Mouse (Mus musculus) ovary, postnatal 36 days (tissue): ENCODE measurements around the gene 4933434E20Rik.

Source experiments
- DNase-seq: peaks from one replicate; pipeline ENCODE4 v3.0.0; 2022; ENCODE audit warnings: low spot score, mixed read lengths

The 4933434E20Rik gene

DNA sequence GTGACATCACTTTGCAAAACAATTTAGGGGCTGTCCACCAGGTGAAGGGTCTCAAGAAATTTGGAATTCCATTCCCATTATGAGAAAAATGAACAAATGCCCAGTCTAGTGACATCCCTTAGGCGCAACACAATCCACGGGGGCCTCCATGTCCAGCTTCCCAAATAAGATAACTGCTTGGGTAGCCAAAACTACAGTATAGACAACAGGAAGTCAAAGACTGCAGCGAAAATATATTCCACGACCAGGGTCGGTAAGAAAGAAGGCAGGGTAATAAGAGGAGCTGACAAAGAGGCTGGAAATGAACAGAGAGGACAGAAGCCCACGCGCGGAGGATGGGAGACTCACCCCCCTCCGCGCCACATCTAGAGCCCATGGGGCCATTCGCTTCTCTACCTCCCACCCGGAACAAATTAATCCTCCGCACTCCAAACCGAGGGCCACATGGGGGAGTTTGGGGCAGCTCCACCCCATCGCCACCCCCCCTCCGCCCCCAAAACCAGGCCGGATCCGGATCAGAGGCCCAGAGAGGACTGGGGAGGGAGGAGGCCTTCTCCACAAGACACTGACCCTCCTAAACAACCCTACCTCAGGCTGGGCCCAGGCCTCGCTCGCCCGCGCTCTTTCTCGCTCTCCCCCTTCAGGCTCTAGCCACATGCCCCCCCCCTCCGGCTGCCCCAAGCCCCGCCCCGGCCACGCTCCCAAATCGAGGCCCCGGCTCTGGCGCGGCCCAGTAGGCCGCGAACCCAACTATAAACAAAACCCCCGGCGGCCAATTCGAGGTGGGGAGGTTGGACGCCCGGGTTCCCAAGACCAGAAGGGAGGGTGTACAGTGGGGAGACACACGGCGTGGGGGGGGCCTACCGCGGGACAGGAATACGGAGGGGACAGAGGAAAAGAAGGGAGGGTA, at the start of gene 4933434E20Rik:
Gene 4933434E20Rik (plus strand): TSS at position 196 of the 910 bp plus-strand sequence.
- DNase-seq = peak; percentile 70

DNA sequence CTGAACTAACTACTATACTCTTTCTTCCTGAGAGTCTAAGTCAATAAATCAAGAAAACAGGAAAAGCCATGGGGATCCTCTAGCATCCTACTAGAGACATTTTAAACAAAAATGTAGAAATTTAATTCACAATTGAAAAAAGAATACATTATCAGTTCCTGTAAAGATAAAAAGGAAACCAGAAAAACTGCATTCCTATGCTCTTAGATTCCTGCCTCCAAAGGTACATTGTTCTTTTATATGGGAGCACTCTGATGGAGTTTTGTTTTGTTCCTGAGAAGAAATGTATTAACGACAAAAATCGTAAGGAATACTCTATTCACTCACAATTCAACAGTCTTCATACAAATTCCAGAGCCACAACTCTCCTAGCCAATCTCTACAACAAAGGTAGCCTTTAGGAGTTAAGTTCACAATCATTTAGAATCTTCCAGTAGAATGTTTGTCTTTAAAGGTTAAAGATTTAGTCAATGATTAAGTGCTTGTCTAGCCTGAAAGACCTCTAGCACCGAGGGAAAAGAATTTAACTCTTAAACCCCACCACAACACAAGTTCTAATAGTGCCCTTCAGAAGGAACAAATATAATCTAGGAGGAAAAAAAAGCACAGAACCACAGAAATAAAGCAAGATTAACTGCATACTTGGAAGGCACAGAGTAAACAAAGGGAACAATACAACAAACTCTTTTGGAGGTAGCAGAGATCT, 47.2 kb upstream of the 4933434E20Rik start:
- no peak for DNase-seq

DNA sequence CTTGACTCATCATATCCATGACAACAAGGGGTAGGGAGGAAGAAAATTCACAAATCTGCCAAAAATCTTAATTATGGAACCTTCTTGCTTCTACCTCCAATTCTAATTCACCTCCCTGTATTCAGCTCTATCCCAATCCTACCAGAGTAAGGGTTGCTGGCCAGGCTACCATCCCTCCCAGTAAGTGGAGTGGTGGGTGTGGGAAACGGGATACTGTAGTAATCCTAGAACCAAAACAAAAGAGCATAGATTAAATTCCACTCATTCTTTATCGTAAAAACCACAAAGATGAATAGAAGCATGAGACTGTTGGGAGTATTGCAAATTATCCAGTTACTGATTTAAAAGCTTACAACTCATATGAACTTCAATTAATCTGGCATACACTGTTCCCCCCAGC, 41.1 kb upstream of the 4933434E20Rik start:
- DNase-seq = no peak

DNA sequence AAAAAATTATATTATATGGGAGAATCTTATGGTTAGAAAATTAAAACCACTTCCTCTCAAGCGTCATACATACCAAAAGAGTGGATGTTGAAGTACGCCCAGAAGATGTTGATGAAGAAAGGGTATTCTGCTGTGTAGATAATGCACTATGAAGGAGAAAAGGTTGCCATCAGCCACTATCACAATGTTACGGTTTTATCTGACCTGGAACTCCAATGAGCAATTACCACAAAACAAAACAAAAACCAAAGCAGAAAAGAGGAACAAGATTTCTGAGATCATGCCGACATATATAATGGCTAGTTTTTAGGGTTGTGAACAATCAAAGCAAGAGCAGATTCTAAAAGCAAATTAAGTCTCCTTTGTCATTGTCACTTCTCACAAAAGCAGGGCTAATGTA, 34.8 kb upstream of the 4933434E20Rik start:
- no peak for DNase-seq

DNA sequence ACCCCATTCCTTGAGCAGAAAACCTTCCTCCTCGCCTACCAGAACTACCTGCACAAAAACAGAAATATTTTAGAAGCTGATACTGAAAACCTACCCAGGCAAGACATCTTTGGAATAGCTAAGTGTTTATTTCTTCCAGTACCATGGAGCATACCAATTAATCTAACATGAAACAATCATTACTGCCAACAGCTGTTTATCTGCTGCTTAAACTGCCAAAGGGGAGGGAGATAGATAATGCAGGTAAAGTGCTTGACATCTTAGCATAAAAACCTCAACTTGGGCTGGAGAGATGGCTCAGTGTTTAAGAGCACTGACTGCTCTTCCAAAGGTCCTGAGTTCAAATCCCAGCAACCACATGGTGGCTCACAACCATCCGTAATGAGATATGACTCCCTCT, 16.8 kb upstream of the 4933434E20Rik start:
- no peak for DNase-seq

DNA sequence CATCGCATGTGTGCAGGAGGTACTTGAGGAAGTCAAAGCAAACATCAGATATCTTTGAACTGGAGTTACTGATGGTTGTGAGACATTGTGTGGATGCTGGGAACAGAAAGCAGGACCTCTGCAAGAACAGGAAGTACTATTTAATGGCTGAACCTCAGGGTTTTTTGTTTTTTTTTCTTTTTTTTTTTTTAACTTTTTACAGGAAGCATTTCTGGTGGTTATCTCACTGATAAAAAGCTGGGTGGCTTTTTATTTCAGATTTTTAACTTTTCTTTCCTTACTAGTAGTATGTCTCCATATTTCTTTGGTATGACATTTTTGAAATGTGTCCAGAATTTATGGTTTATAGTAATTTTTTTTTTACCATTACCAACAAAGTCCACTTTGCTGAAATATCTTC, 15.2 kb upstream of the 4933434E20Rik start:
- no peak for DNase-seq

DNA sequence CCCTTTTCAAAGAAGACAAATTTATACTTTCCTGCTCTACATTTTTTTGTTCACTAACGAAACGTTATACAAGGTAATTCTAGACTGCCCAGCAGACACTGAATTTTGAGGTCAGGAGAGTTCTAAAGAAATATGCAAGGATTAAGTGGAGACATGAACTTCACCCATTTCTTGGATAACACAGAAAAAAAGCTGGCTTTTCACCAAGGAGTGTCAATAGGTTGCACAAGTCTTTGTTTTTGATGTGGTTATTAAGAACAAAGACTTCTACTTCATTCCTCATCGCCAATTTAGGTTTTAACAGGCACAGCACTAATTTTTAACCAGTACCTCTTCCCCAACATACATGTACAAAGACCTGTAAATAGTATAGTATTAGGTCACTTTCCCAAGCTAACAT, 1.7 kb upstream of the 4933434E20Rik start:
- no peak for DNase-seq

DNA sequence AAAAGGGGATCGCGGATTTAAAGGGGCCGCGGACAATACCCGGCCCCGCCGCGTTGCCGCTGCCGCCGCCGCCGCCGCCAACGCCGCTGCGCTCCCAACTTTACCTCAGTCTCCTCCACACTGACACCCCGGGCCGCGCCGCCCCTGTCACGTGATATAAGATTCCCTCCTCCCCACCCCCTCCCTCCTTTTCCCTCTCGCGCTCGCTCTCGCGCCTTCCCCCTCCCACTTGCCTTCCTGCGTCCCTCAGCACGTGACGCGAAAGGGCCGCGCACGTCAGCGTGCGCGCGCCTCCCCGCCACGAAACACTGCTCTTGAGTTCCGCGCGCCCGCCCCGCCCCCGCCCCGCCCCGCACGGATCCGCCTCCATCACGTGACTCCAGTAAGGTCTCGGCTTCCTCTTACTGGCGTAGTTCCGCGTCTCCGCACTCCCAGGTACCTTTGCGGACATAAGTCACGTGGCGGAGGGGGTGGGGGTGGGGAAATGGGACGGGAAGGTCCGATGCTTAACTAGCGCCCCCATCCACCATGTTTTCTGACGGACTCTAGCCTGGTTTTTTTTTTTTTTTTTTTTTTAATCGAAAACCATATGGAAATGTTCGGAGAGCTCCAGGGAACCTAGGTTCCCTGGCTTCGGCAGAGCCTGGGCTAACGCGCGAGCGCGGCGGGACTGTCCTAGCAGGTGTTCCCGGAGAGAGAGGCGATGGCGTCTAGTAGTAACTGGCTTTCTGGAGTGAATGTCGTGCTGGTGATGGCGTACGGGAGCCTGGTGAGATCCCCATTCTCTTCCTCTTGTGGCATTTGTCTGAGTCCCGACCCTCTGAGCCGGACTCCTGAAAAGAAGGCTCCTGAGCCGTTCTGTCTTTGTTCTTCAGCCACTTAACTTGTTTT, 1.2 kb downstream of the 4933434E20Rik start, which contains the start of gene Ubap2l:
Gene Ubap2l (minus strand): TSS at position 278 of the 891 bp plus-strand sequence.
- peak; percentile 93 for DNase-seq

DNA sequence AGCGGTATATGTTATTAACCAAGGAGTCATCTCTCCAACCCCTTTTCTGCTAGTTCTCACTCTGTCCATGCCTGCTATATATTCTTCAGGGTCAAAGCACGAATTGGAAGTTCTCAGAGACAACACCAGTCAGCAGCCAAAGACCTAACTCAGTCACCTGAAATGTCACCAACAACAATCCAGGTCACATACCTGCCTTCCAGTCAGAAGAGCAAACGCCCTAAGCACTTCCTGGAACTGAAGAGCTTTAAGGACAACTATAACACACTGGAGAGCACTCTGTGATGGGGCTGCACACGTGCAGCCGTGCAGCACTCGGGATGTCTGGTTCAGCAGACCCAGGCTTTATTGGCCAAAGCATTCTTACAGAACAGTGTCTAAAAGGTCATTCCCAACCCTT, 10.1 kb downstream of the 4933434E20Rik start:
- DNase-seq = no peak

DNA sequence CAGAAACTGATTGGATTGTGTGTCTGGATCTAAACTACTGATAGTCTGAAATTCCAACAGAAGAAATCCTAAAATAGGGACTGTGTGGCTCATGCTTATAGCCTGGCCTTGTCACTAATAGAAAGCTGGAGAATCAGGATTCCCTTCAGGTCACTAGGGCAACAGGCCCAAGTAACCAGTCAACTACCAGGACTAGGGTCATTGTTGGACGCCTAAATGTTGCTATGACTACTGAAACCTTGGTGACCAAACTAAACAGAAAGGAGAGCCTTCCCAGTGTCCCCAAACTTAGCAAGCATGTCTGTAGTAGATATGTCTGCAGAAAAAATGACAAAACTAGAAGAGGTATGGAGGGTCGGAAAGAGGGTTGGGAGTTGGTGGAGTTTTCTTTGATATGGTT, 11.1 kb downstream of the 4933434E20Rik start:
- DNase-seq = no peak

DNA sequence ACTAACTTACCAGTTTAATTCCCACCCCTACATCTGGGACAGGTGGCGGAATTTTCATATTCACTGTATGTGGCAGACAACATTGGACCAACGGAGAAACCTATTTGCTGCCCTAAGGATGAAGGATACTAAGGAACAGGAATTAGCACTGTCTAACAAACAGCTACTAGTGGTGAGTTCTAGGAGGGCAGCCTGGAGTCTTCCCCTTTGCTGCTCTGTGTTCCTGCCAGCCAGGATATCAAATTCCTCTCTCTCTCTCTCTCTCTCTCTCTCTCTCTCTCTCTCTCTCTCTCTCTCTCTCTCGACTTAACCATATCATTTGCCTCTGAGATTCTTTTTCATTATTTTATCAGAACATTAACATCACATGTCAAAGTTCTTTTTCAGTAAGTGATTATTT, 12.9 kb downstream of the 4933434E20Rik start:
- no peak for DNase-seq

DNA sequence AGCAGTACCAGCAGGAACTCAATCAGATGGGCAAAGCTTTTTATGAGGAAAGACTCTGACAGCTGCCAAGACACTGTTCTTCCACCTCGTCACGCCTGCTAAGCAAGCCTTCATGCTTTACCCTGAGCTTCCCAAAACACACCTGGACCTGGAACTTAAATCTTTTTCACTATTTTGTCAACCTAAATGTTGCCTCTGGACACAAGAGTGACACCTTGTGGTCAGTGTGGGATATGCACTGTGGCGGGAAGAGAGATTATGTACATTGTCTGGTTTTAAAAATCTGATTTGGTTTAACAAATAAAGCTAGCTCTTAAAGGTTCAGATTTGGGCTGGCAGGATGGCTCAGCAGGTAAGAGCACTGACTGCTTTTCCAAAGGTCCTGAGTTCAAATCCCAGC, 14.1 kb downstream of the 4933434E20Rik start:
- DNase-seq = no peak

DNA sequence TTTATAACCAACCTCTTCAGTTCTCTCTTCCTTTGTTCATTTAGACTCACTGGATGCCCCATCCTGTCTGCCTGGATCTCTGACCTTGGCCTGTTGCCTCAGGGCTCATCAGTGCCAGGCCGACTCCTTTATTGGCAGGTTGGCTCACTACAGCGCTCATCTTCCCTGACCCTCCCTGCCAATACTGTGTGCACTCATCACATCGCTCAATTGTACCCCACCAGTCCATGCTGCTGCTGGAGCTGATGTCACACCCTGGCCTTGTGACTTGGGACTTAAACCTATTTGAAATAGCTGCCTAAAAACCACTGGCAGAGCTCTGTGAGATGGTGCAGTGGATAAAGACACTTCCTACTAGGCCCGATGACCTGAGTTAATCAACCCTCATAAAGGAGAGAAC, 16.4 kb downstream of the 4933434E20Rik start:
- no peak for DNase-seq

DNA sequence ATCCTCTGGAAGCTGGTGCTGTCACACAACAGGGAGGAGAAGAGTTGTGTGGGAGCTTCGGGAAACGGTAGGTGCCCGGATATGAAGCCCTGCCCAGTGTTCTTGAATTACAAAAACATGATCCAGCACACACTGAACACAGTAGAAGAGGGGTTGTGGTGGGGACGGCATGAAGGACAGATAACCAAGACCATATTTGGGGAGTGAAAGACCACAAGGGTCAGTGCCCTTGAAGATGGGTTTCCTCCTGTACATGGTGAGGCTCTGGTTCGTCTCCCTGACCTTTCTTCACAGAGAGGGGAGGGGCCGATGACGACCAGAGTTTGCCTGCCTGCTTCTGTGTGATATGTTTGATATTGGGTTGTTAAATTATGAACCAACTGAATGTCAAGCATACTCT, 18.3 kb downstream of the 4933434E20Rik start:
- DNase-seq = no peak

DNA sequence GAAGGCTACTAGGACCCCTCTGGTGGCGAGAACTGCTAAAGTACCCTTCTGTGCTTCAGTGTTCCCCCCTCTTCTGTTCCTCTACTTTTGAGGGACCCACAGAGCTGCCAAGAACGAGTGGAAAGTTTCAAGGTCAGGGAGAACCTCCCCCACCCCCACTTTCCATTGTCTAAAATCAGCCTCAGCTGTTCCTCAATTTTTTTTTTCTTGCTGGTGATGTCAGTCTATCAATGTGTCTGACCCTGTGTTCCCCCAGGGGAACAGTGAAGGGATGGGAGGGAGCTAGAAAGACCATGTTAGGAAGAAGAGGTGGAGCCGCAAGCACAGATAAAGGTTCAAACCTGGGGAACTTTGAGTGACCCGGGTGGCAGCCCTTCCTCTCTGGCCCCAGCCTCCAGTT, 20.9 kb downstream of the 4933434E20Rik start, which contains the start of gene Tpm3:
Gene Tpm3 (plus strand): TSS at position 356 of the 400 bp plus-strand sequence.
- DNase-seq = no peak

DNA sequence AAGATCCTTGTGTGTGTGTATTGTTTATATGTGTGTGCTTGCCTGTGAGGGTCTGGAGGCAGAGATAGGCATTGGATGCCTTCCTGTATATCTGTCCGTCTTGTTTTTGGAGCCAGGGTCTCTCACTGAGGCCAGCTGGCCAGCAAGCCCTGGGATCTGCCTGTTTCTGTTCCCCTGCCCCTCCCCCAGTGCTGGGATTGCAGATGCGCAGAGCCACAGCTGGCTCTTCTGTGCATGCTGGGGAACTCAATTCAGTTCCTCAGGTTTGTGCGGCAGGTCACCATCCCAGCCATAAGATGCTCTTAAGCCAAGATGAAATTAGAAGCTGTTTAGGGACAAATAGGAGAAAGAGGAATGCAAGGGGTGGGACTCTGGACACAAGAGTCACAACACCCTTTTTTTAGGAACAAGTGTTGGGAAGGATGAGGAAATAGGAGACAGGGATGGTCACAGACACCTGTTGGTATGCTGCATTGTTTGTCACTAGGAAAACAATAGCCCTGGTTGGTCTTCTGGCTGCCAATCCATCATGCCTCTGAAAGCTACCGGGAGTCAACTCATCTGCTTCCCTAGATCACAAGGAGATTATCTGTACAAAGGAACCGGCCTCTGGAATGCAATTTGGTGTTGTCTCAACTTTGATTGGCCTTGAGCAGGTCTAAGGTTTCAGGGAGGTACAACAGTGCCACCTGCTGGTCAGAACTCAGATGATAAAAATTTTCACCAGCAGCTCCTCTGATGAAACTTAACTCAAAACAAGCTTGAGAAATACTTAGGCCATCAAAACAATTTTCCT, 25.7 kb downstream of the 4933434E20Rik start:
- DNase-seq = peak; percentile 69

DNA sequence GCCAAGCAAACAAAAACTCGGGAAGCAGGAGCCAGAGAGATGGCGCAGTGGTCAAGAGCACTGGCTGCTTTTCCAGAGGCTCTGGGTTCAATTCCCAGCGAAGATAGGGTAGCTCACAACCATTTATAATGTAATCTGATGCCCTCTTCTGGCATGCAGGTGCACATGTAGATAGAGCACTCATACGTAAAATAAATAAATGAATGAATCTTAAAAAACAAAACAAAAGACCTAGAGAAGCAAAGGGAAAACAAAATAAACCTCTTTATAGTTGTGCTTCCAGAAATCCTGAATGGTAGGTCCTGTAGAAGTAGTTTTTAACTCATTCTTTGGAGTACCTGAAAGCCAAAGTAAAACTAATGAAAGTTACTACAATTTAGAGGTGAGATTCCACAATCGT, 26.8 kb downstream of the 4933434E20Rik start:
- no peak for DNase-seq

DNA sequence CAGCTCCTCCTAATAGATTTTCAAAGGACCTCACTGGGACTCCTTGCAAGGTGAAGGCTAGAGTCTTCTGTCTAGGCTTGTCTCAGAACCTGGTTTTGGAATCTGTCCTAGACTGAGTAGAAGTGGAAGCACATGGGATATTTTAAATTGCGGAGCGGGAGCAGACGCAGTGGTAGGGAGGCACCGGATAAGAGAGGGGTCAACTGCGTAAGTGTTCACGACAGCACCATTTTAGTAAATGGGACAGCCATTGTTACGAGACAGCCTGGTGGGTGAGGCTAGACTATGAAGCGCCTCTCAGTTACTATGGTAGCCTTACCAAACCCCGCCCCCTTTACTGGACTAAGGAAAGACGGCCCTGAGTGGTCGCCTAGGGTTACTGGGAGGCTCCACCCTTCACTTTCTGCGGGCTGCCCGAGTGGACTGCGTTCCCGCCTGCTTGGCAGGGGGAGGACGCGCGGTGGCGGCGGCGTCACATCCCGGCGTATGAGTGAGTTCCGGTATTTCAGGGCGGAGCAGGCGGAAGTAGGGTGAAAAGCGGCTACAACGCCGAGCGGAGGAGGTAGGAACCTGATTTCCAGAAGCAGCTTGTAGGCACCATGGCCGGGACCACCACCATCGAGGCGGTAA, 27.8 kb downstream of the 4933434E20Rik start:
- DNase-seq = peak; percentile 92

DNA sequence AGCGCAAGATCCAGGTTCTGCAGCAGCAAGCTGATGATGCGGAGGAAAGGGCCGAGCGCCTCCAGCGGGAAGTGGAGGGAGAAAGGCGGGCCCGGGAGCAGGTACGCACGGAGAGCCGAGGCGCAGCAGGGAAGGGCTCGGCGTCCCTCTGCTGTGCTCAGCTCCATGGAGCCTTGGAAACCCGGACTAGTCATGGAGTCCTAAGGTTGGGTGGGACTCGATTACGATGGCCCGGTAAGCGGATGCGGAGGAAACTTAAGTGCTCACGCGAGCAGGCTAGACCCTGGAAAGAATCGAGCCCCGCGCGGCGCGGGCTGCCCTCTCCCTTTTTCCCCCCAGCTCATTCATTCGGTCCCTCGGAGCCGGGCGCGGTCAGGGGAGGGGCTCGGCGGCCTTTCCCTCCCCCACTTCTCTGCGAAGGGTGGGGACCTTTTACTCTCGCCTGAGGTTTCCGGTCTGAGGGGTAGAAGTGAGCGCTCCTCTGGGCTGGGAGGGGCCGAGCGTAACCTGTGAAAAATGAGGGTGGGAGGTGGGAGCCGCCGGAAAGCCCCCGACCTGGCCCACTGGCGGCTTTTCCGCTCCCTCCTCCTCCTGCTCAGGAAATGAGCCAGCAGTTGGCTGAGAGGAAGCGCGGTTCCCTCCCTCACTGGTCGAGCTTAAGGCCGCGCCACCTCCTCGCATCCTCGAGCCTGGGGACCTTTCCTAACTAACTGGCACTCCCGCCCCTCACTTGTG, 28.5 kb downstream of the 4933434E20Rik start:
- DNase-seq = peak; percentile 70

DNA sequence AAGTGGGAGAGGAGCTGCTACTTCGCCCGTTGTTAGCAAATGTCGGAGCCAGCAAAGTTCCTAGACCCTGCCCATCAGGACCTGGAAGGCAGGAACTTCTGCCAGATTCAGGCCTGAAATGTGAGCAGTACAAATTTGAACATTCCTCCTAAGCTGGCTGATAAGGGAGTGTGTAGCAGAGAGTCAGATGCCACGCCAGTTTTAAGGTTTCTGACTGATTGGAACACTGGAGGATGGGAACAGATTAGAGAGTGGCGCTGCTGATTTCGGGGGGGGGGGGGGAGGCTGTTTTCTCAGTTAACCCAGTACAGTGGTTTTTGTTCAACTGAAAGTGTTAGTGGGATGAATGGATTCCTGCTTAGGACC, 29.0 kb downstream of the 4933434E20Rik start:
- DNase-seq = no peak
